Mouse (Mus musculus) stomach, postnatal 0 days (tissue): ENCODE measurements around the gene Slc35e2. TPM values are rescaled to one million over a fixed set of nuclear protein-coding genes. Genes with fewer than 3 reads are reported as not detected.
A peak's percentile ranks its signal among the peaks of the same experiment; 100 is the strongest.

Source experiments
- ATAC-seq: fragments of 200-750 bp; cut with Nextera tagmentation; 2 replicates; pipeline ENCODE4 v1.8.0; 2017; ENCODE audit not compliant: low FRiP score, low TSS enrichment
- DNase-seq: peaks from one replicate; pipeline ENCODE4 v3.0.0-alpha.2; 2016; ENCODE audit warnings: low spot score
- H3K27ac ChIP-seq: fragments of 300-500 bp; sonication (generic); replicated peaks from 2 replicates; pipeline ENCODE4 v1.5.1; 2014; ENCODE audit warnings: mild to moderate bottlenecking, control low read depth
- H3K27me3 ChIP-seq: fragments of 300-500 bp; sonication (generic); 2 replicates; pipeline ENCODE4 v1.6.1; 2014; ENCODE audit warnings: low read length; ENCODE audit not compliant: control insufficient read depth, insufficient read depth
- H3K36me3 ChIP-seq: fragments of 300-500 bp; sonication (generic); 2 replicates; pipeline ENCODE4 v1.6.1; 2014; ENCODE audit warnings: low read length, mixed read lengths; ENCODE audit not compliant: control insufficient read depth, insufficient read depth
- H3K4me1 ChIP-seq: fragments of 300-500 bp; sonication (generic); replicated peaks from 2 replicates; pipeline ENCODE4 v1.6.1; 2014; ENCODE audit warnings: antibody characterized with exemption; ENCODE audit not compliant: control insufficient read depth, insufficient read depth
- H3K4me2 ChIP-seq: fragments of 300-500 bp; sonication (generic); replicated peaks from 2 replicates; pipeline ENCODE4 v1.6.1; 2014; ENCODE audit warnings: low read depth, mild to moderate bottlenecking, control low read depth, moderate library complexity
- H3K4me3 ChIP-seq: fragments of 300-500 bp; sonication (generic); 2 replicates; pipeline ENCODE4 v1.5.1; 2014; ENCODE audit warnings: low read depth, low read length, control low read depth
- H3K9ac ChIP-seq: fragments of 300-500 bp; sonication (generic); 2 replicates; pipeline ENCODE4 v1.6.1; 2014; ENCODE audit warnings: mild to moderate bottlenecking, low read length, control low read depth, mixed read lengths
- H3K9me3 ChIP-seq: fragments of 300-500 bp; sonication (generic); 2 replicates; pipeline ENCODE4 v1.6.1; 2016; ENCODE audit warnings: low read length; ENCODE audit not compliant: control insufficient read depth
- CTCF ChIP-seq: IDR thresholded peaks from 2 replicates; pipeline ENCODE4 v1.5.1; 2016; ENCODE audit warnings: antibody characterized with exemption, low read depth, mild to moderate bottlenecking, moderate library complexity
- EP300 ChIP-seq: optimal IDR thresholded peaks from 2 replicates; pipeline ENCODE3; 2016; ENCODE audit warnings: antibody characterized with exemption
- WGBS: fragments of 180-500 bp; shearing (Covaris S2); extraction: QIAGEN DNeasy Blood & Tissue Kit; methylation state at CpG from one replicate; pipeline ENCODE4 v1.1.7; 2014; 5-methylcytosine and 5-hydroxymethylcytosine counted together
- polyA plus RNA-seq: library from polyadenylated mRNA; unstranded; fragments of >200 nt; fragmentation: Nextera tagmentation; extraction: Ambion mirVana; gene quantifications from 2 replicates; pipeline ENCODE4 v1.2.1, GENCODE M21; 2015

Gene Slc35e2
- polyA plus RNA-seq, 1 experiment from 2014 or later, result 3.2 TPM

- H3K4me2 ChIP-seq, result no peak overlapping the region
- 45% methylated on average over 2 of the region's 2 CpGs for WGBS
- DNase-seq (no peak), ATAC-seq (no peak)
- peaks cover 16% of the 10 kb centered on the region; the same call in 1 of the 2 replicates for H3K4me1 ChIP-seq
- 0 out of 2 replicates have a peak overlapping the region, but pooled peaks have one; percentile 76 for H3K27ac ChIP-seq
- H3K27me3 ChIP-seq, result no peaks in the 10 kb centered on the region
- no peak overlapping the region for H3K4me3 ChIP-seq
- no peak overlapping the region for H3K9ac ChIP-seq
- no peaks in the 10 kb centered on the region for H3K9me3 ChIP-seq
- no peak for TF ChIP-seq CTCF
- no peak for TF ChIP-seq EP300
- peaks cover 17% of the 10 kb centered on the region; the same call in 1 of the 2 replicates for H3K36me3 ChIP-seq
These were observed 40.3 kb upstream of the Slc35e2 start for GRCm38 (mm10) chr4:155560932-155561331.

- DNase-seq (no peak), ATAC-seq (no peak)
- H3K27me3 ChIP-seq, result no peaks in the 10 kb centered on the region
- peak within 1 kb of the TSS; percentile 85 for H3K4me2 ChIP-seq
- H3K36me3 ChIP-seq, result peaks cover 17% of the 10 kb centered on the region; the same call in 1 of the 2 replicates
- no peak for TF ChIP-seq EP300
- peak within 1 kb of the TSS; percentile 51; the same call in 1 of the 2 replicates for H3K9ac ChIP-seq
- peak within 1 kb of the TSS; percentile 24 for H3K4me3 ChIP-seq
- H3K27ac ChIP-seq, result peak within 1 kb of the TSS; percentile 76
- 49% methylated on average over 7 of the region's 7 CpGs for WGBS
- peaks cover 16% of the 10 kb centered on the region; the same call in 1 of the 2 replicates for H3K4me1 ChIP-seq
- H3K9me3 ChIP-seq, result no peaks in the 10 kb centered on the region
These were observed 39.4 kb upstream of the Slc35e2 start, which contains the start of gene Nadk for GRCm38 (mm10) chr4:155561661-155562442. TSS of gene Nadk (plus strand) at chr4:155562378.

DNA sequence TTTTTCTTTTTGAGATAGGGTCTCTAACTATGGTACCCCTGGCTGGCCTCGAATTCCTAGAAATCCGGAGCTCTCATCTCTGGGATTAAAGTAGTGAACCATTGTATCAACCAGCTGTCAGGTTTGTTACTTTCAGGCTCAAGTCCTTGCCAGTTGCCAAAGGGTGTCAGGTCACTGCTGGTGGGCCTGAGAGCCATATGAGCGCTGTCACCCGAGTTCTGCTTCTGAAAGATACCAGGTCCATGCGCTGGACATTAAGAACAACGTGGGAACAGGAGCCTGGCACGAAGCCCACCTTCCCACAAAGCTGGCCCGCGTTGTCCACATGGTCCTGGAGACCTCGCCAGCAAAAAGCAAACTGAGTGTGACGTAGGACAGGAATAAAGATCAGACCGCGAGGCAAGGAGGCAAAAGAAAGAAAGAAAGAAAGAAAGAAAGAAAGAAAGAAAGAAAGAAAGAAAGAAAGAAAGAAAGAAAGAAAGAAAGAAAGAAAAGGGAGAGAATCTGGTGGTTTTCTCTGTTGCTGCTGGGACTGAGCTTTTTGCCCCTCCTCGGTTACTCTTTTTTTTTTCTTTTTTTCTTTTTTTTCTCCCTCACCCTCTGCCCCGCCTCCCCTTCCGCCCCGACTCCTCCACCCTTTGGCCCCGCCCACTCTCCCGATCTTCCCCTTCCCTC, 38.4 kb upstream of the Slc35e2 start:
- ATAC-seq (no peak), DNase-seq (peak; percentile 61)
- H3K4me2 ChIP-seq, result peak overlapping the region; percentile 85
- no peaks in the 10 kb centered on the region for H3K9me3 ChIP-seq
- peaks cover 16% of the 10 kb centered on the region; the same call in 1 of the 2 replicates for H3K4me1 ChIP-seq
- peaks cover 11% of the 10 kb centered on the region; the same call in 1 of the 2 replicates for H3K36me3 ChIP-seq
- peak overlapping the region; percentile 24 for H3K4me3 ChIP-seq
- H3K9ac ChIP-seq, result peak overlapping the region; percentile 51; the same call in 1 of the 2 replicates
- peak overlapping the region; percentile 76 for H3K27ac ChIP-seq
- no peaks in the 10 kb centered on the region for H3K27me3 ChIP-seq
- 2% methylated on average over 18 of the region's 19 CpGs for WGBS
- no peak for TF ChIP-seq EP300
- TF ChIP-seq CTCF, result no peak

GRCm38 (mm10) chr4:155563400-155564231, 37.6 kb upstream of the Slc35e2 start:
- under 1% methylated on average over 63 of the region's 69 CpGs for WGBS
- H3K9ac ChIP-seq, result peak overlapping the region; percentile 85
- no peaks in the 10 kb centered on the region for H3K27me3 ChIP-seq
- TF ChIP-seq EP300 (no peak), CTCF (peak; percentile 66)
- peak overlapping the region; percentile 98 for H3K27ac ChIP-seq
- H3K4me3 ChIP-seq, result peak overlapping the region; percentile 74
- H3K9me3 ChIP-seq, result no peaks in the 10 kb centered on the region
- H3K4me2 ChIP-seq, result peak overlapping the region; percentile 85
- H3K36me3 ChIP-seq, result peaks cover 11% of the 10 kb centered on the region; the same call in 1 of the 2 replicates
- DNase-seq (peak; percentile 99), ATAC-seq (peak; percentile 94)
- peaks cover 16% of the 10 kb centered on the region; the same call in 1 of the 2 replicates for H3K4me1 ChIP-seq

DNA sequence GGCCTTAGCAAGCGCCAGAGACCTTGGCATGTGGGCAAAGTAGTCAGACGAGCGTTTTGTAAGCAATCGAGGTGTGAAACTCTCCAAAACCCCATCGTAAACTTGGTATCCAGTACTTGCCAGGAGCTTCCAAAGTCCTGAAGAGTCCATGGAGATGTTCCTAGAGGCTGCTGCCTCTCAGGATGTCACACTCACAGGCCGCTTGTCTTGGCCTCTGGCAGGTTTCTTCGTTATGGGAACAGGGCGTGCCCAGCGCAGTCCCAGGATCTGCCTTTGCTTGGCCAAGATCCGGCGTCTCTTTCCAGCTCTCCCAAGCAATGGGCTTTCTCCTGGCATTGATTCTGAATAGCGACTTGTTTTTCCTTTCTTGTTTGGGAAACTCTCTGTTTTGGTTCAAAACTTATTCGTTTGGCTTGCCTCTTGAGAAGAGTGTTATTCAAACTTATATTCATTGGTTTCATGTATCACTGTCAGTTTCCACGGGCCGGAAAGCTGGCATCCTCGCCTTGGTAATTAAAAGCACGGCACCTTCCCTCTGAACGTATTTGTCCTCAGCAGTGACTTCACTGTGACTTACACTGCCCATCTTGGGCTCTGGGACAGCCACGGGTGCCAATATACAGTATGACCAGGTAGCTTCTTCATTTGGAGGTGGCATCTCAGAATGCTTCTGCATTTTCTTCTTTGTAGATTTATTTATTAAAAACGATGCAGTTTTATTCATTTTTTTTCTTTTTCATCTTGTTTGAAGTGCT, 36.7 kb upstream of the Slc35e2 start:
- WGBS, result 9% methylated on average over 20 of the region's 20 CpGs
- ATAC-seq (no peak), DNase-seq (peak; percentile 62)
- Histone ChIP-seq H3K27ac (peak overlapping the region; percentile 98), H3K27me3 (no peaks in the 10 kb centered on the region), H3K36me3 (peaks cover 5% of the 10 kb centered on the region; the same call in 1 of the 2 replicates), H3K9me3 (no peaks in the 10 kb centered on the region), H3K4me3 (peak overlapping the region; percentile 74), H3K4me1 (peaks cover 16% of the 10 kb centered on the region; the same call in 1 of the 2 replicates), H3K9ac (peak overlapping the region; percentile 85), H3K4me2 (peak overlapping the region; percentile 85)
- no peak for TF ChIP-seq EP300
- TF ChIP-seq CTCF, result no peak
